Mouse (Mus musculus) limb, embryonic 15.5 days (tissue): ENCODE results near the gene Glra1. TPM values are rescaled to one million over a fixed set of nuclear protein-coding genes. Genes with fewer than 3 reads are reported as not detected.

ENCODE experiments used
- ATAC-seq: fragments of 200-750 bp; cut with Nextera tagmentation; 2 replicates; pipeline ENCODE4 v1.8.0; 2017; ENCODE audit warnings: low read depth, moderate TSS enrichment; ENCODE audit not compliant: insufficient number of reproducible peaks, low FRiP score, low TSS enrichment
- H3K27ac ChIP-seq: fragments of 300-500 bp; sonication (generic); 2 replicates; pipeline ENCODE4 v1.5.1; 2015; ENCODE audit warnings: moderate library complexity, mild to moderate bottlenecking, inconsistent platforms
- H3K27me3 ChIP-seq: fragments of 300-500 bp; sonication (generic); 2 replicates; pipeline ENCODE4 v1.6.1; 2015; ENCODE audit warnings: inconsistent platforms
- H3K36me3 ChIP-seq: fragments of 300-500 bp; sonication (generic); 2 replicates; pipeline ENCODE4 v1.6.1; 2015; ENCODE audit warnings: inconsistent platforms
- H3K4me1 ChIP-seq: fragments of 300-500 bp; sonication (generic); 2 replicates; pipeline ENCODE4 v1.6.1; 2015; ENCODE audit warnings: inconsistent platforms
- H3K4me2 ChIP-seq: fragments of 300-500 bp; sonication (generic); 2 replicates; pipeline ENCODE4 v1.6.1; 2015; ENCODE audit warnings: mild to moderate bottlenecking, inconsistent platforms
- H3K4me3 ChIP-seq: fragments of 300-500 bp; sonication (generic); 2 replicates; pipeline ENCODE4 v1.5.1; 2015; ENCODE audit warnings: mild to moderate bottlenecking, inconsistent platforms
- H3K9ac ChIP-seq: fragments of 300-500 bp; sonication (generic); 2 replicates; pipeline ENCODE4 v1.6.1; 2015; ENCODE audit warnings: inconsistent platforms
- H3K9me3 ChIP-seq: fragments of 300-500 bp; sonication (generic); 2 replicates; pipeline ENCODE4 v1.6.1; 2016; ENCODE audit warnings: inconsistent platforms
- WGBS: fragments of 180-500 bp; shearing (Covaris S2); methylation state at CpG from one replicate; pipeline ENCODE4 v1.1.7; 2015; 5-methylcytosine and 5-hydroxymethylcytosine counted together
- microRNA-seq: library from miRNA; unstranded; fragments of <30 nt; microRNA quantifications from one replicate; pipeline ENCODE4, GENCODE M21; 2016
- polyA plus RNA-seq: library from polyadenylated mRNA; unstranded; fragments of >200 nt; fragmentation: Nextera tagmentation; extraction: Ambion mirVana; gene quantifications from 2 replicates; pipeline ENCODE4 v1.2.1, GENCODE M21; 2015

The Glra1 gene
- polyA plus RNA-seq, 1 experiment from 2014 or later: 0.12 TPM

- Histone ChIP-seq H3K4me2 (peak overlapping the region; percentile 82), H3K9me3 (no peaks in the 10 kb centered on the region), H3K27ac (peak overlapping the region; percentile 91), H3K36me3 (peaks cover 10% of the 10 kb centered on the region; the same call in 1 of the 2 replicates), H3K9ac (peak overlapping the region; percentile 55), H3K4me1 (peaks cover 22% of the 10 kb centered on the region), H3K4me3 (peak overlapping the region; percentile 86), H3K27me3 (no peaks in the 10 kb centered on the region)
- 2% methylated on average over 17 of the region's 17 CpGs for WGBS
- no peak for ATAC-seq
These were observed 139.4 kb downstream of the Glra1 start for GRCm38 (mm10) chr11:55468611-55469047.

GRCm38 (mm10) chr11:55468012-55468411, 140.0 kb downstream of the Glra1 start:
- H3K36me3 ChIP-seq: peaks cover 7% of the 10 kb centered on the region; the same call in 1 of the 2 replicates
- H3K27ac ChIP-seq: peak overlapping the region; percentile 91
- WGBS: 76% methylated on average over 10 of the region's 10 CpGs

GRCm38 (mm10) chr11:55465177-55465576, 142.8 kb downstream of the Glra1 start:
- ATAC-seq: no peak
- WGBS: 89% methylated on average over 3 of the region's 3 CpGs
- Histone ChIP-seq H3K27ac (no peak overlapping the region), H3K4me3 (no peak overlapping the region), H3K36me3 (no peaks in the 10 kb centered on the region), H3K27me3 (no peaks in the 10 kb centered on the region), H3K9me3 (no peaks in the 10 kb centered on the region), H3K4me2 (no peak overlapping the region), H3K9ac (no peak overlapping the region), H3K4me1 (peaks cover 18% of the 10 kb centered on the region)

More at GRCm38 (mm10) chr11:55468012-55468411, 140.0 kb downstream of the Glra1 start:
- H3K4me3 ChIP-seq: no peak overlapping the region
- H3K9ac ChIP-seq: no peak overlapping the region
- H3K4me2 ChIP-seq: peak overlapping the region; percentile 82; the same call in 1 of the 2 replicates
- ATAC-seq: no peak
- no peaks in the 10 kb centered on the region for H3K27me3 ChIP-seq
- H3K9me3 ChIP-seq: no peaks in the 10 kb centered on the region
- peaks cover 20% of the 10 kb centered on the region for H3K4me1 ChIP-seq

GRCm38 (mm10) chr11:55464707-55465106, 143.3 kb downstream of the Glra1 start:
- Histone ChIP-seq H3K4me3 (no peak overlapping the region), H3K4me1 (peaks cover 23% of the 10 kb centered on the region), H3K27me3 (no peaks in the 10 kb centered on the region), H3K27ac (no peak overlapping the region), H3K9ac (no peak overlapping the region), H3K4me2 (no peak overlapping the region), H3K36me3 (no peaks in the 10 kb centered on the region), H3K9me3 (no peaks in the 10 kb centered on the region)
- no peak for ATAC-seq
- WGBS: 84% methylated on average over 10 of the region's 10 CpGs

Small RNAs within 50 kb of the gene (microRNA-seq; reads per million reads assigned to microRNA genes)
- gene Mir7652: not detected

Other genes starting within 250 kb of the Glra1 start
- gene Sparc, start 185.0 kb downstream of the Glra1 start, polyA plus RNA-seq: 3,190 and 4,050 TPM in 2 replicates
- 448 and 491 TPM in 2 replicates for gene Atox1, start 147.0 kb downstream of the Glra1 start, polyA plus RNA-seq
- gene G3bp1, start 138.5 kb downstream of the Glra1 start, polyA plus RNA-seq: 153 and 158 TPM in 2 replicates